Mouse (Mus musculus): ENCODE measurements around the gene Gm9736.
"Not testable (repeated sequence)": the region's sequence is repeated elsewhere in the genome, so short reads cannot be mapped to it uniquely, and the experiment has no call there.

Gene Gm9736

DNA sequence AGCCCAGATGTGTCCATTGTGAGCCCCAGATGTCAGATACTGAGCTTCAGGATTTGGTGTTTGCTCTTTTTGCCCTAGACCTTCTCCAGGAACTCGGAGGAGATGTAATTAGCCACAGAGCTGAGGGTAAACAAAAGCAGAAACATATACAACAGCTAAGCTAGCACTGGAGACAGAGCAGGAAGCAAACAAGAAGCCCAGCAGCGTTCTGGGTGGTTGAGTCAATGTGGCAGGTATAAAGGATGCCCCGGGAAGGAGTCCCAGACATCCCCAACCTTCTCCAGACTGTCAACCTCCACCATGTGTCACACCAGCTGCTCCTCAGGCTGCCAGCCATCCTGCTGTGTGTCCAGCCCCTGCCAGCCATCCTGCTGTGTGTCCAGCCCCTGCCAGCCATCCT lies 25.0 kb downstream of the Gm9736 start, which contains the start of gene Gm10100:
Gm10100 (plus strand) TSS at position 301 of the 400 bp plus-strand sequence.
- DNase-seq (ENCODE audit: low read depth): no peak

GRCm38 (mm10) chr10:77724855-77725254 lies 26.3 kb downstream of the Gm9736 start:
- DNase-seq (ENCODE audit: low read depth): no peak

- DNase-seq (ENCODE audit: low read depth): not testable (repeated sequence)
These were observed 30.9 kb downstream of the Gm9736 start, which contains the start of gene Krtap12-1 for GRCm38 (mm10) chr10:77720299-77720698. Krtap12-1 (plus strand) TSS chr10:77720599.

DNA sequence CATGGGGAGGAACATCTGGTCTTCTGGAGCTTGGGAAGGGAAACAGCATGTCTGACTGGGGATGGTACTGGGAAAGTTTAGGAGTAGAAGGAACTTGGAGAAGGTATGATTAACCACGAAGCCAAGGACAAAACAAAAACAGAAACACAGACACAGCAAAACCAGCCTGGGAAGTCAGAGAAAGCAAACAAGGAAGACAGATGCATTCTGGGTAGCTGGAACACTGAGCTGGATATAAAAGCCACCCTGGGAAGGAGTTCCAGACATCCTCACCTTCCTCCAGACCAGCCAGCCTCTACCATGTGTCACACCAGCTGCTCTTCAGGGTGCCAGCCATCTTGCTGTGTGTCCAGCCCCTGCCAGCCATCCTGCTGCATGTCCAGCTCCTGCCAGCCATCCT lies 35.6 kb downstream of the Gm9736 start, which contains the start of gene Gm10142:
Gm10142 (plus strand) TSS at position 301 of the 400 bp plus-strand sequence.
- no peak for DNase-seq (ENCODE audit: low read depth)

- DNase-seq (ENCODE audit: low read depth): no peak
These were observed 37.4 kb downstream of the Gm9736 start for GRCm38 (mm10) chr10:77713734-77714133.

DNA sequence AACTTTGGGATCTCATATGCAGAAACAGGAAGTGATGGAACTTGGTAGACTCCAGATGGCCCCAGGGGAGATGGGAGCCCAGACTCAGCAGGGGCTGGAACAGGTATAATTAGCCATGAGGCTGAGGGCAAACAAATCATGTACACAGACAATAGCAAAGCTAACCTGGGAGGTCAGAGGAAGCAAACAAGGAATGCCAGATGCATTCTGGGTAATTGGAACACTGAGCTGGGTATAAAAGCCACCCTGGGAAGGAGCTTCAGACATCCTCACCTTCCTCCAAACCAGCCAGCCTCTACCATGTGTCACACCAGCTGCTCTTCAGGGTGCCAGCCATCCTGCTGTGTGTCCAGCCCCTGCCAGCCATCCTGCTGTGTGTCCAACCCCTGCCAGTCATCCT lies 40.0 kb downstream of the Gm9736 start, which contains the start of gene Gm10024:
Gm10024 (plus strand) TSS at position 301 of the 400 bp plus-strand sequence.
- DNase-seq (ENCODE audit: low read depth): not testable (repeated sequence)

DNA sequence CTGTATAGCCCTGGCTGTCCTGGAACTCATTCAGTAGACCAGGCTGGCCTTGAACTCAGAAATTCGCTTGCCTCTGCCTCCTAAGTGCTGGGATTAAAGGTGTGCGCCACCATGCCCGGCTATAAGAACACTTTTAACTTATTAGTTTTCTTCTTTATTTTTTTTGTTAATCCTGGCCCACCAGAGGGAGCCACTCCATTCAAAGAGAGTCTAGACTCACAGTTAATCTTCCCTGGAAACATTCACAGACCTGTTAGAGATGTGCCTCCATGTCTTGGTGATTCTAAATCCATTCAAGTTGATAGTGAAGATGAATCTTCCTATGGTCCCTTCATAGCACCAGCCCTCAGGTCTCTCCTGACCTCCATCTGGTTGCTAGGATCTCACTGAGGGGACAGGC lies 41.3 kb downstream of the Gm9736 start:
- DNase-seq (ENCODE audit: low read depth): peak; percentile 32

DNA sequence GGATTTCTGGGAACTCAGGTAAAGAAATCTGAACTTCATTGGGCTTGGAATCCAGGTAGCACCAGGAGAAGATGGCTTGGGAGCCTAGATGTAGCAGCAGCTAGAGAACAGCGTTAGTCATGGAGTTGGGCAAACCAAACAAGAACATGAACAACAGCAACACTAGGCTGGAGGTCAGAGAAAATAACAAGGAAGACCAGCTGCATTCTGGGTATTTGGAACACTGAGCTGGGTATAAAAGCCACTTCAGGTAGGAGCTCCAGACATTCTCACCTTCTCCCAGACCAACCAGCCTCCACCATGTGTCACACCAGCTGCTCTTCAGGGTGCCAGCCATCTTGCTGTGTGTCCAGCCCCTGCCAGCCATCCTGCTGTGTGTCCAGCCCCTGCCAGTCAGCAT lies 44.8 kb downstream of the Gm9736 start, which contains the start of gene Gm10272:
Gm10272 (plus strand) TSS at position 301 of the 400 bp plus-strand sequence.
- no peak for DNase-seq (ENCODE audit: low read depth)

All from NIH3T3 (cell line).